Mouse (Mus musculus) kidney, postnatal 25 days (tissue): ENCODE results near the gene Emg1.

Experiments
- DNase-seq, 2 experiments: peaks; one replicate each; pipeline ENCODE4 v3.0.0; 2021; ENCODE audit warnings: mixed read lengths in 2 of 2

Emg1 gene

DNA sequence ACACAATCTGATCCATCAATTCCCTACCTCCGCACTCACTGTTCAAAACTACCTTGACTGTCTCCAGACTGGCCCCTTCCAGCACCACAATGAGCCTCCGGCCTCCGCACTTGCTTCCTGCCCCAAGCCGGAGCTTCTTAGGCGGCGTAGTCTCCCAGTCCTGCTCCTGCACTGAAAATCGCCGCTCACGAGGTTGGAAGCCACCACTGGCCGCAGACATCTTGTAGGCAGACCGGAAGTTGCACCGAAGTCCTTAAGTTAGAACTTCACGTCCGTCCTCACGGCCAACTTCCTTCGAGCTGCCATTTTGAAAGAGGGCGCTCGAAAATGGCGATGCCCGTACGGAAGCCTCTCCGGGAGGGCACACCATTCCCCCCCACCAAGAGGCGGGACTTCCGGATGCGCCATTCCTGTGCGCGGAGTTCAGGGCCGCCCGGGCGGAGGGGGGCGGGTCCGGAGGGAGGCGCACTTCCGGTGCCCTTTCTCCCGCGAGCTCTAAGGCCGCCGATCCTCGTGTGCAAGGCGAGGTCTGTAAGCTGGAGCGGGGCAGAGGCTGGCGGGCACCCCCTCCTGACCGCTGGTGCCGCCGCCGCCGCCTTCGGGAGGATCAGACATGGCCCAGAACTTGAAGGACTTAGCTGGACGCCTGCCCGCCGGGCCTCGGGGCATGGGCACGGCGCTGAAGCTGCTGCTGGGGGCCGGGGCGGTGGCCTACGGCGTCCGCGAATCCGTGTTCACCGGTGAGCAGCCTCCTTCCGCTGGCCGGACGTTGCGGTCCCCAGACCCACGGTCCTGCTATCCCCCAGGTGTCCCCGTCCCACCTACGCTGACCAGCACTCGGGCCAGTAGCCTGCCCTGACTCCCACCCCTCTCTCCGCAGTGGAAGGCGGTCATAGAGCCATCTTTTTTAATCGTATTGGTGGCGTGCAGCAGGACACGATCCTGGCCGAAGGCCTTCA is at the start of gene Emg1, which contains the start of gene Phb2:
TSS of gene Emg1 (minus strand) at position 355 of the 959 bp plus-strand sequence.
TSS of gene Phb2 (plus strand) at position 513 of the 959 bp plus-strand sequence.
- DNase-seq = peak; percentile 99

DNA sequence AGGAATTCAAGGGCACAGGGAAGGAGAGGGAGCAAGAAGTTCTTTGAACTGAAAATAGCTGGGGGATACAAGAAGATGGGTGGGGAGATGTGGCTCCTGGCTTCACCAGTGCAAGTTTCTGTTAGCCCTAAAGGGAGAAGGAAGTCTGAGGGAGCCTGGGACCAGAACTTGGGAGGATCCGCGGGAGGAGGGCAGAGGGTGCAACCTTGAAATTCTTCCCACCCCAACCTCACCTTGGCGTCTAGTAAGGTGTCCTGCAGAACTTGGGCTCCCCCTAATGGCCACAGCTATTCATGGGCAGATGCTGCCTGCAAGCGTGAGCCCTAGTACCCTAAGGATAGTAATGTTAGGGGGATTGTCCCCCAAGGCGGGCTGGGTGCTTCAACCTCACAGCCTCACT is 47.3 kb upstream of the Emg1 start:
- DNase-seq = peak; percentile 93 to 95

DNA sequence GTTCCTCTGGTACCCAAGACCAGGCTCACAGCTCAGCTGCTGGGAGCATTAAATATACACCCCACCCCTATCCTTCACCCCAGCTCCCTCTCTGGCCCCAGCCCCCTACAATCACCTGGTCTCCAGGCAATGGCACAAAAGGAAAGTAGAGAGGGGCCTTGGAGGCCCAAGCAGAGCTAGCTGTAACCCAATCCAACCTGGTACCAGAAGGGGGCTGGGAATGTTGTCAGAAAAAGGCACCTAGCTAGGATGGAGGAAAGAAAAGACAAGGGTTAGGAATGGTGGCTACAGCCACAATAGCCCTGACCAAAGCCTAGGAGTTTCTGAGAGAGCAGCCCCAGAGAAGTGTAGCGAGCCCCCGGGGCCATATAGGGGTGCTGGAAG is 46.9 kb upstream of the Emg1 start:
- DNase-seq = no peak

- DNase-seq = peak; percentile 53 to 68
These were observed 46.2 kb upstream of the Emg1 start for GRCm38 (mm10) chr6:124757909-124758848.

DNA sequence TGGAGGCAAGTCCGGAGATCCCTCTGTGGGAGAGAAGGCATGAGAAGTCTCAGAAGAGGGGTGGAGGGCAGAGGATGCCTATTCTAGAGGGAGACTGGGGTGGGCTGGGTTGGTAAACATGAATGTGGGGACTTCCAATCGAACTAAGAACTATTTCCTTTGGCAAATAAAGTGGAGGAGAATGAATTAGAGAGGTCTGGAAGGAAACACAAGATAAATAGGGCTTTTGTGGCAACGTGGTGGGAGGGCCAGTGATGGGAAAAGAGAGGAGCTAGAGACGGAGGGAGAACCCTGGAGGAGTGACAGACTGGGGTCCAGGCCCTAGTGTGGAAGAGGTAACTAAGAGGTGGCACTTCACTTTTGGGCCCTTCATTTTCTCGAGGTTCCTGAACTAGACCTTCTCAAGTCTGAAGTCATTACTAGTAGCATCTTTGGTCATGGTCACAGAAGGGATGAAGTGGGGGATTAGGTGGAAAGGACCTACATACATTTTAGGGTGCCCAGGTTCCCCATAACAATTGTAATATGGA is 45.4 kb upstream of the Emg1 start:
- no peak for DNase-seq

- DNase-seq = peak; percentile 88 to 94
These were observed 44.8 kb upstream of the Emg1 start for GRCm38 (mm10) chr6:124756652-124757350.

- DNase-seq = peak; percentile 77 to 91
These were observed 44.0 kb upstream of the Emg1 start, which contains the start of the genes Gm45234 and Atn1 for GRCm38 (mm10) chr6:124755831-124756595. Gene Gm45234, minus strand, starts transcription at chr6:124756021. Gene Atn1, minus strand, starts transcription at chr6:124756524.

- DNase-seq = no peak
These were observed 43.3 kb upstream of the Emg1 start for GRCm38 (mm10) chr6:124755306-124755705.

- no peak for DNase-seq
These were observed 41.9 kb upstream of the Emg1 start for GRCm38 (mm10) chr6:124753861-124754260.

DNA sequence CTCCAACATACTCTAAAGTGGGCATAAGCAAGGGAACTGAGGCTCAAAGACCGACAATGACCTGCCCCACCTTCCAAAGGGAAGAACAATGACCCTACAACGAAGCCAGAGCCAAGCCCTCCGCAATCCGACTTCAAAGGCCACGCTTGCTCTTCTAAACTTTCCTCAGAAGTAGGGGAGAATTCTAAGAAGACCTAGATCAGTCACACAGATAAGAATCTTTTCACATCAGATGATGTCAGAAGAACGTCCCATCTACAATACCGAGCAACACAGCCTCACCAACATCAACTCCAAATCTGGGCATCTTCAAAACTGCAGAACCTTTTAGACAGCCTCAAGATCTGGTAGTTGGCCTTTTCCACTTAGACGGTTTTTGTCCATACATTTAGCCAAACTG is 38.4 kb upstream of the Emg1 start:
- no peak for DNase-seq

DNA sequence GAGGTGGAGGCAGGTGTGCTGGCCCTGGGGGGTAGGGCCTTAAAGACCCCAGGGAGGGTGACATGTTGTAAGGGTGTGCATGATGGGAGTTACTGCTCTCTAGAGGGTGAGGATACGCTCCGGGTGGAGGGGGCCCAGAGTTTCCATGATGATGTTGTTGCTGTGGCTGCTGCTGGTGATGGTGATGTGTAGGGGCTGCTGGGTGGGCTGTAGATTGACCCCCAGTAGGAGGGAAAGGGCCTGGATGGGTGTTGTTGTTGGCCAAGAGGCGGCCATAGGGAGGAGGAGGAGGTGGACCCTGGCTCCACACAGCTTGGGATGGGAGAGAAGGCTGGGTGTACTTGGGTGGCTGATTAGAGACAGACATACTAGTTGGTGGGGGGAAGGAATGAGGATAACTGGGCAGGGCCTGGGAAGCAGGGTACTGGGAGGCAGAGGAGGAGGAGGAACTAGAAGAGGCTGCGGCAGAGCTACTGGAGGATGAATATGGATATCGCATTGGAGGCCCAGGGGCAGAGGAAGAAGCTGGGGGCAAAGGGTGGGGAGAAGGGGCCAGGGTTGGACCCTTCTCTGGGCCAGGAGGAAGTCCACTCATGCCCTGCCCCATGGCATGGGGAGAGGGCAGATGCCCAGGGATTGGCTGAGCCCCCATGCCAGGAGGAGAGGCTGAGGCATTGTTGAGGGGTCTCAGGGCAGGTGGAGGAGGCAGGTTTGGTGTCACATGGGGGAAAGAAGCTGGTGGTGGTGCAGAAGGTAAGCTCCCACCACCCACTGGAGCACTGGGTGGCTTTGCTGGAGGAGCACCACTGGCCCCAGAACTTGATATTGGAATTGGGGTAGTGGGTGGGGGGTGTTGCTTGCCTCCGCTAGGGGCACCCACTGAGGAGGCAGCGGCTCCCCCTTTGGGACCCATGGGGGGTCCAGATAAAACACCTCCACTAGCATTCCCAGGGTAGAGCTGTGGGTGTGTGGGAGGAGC is 35.0 kb upstream of the Emg1 start:
- peak in 1 of 2 experiments; percentile 39 for DNase-seq

DNA sequence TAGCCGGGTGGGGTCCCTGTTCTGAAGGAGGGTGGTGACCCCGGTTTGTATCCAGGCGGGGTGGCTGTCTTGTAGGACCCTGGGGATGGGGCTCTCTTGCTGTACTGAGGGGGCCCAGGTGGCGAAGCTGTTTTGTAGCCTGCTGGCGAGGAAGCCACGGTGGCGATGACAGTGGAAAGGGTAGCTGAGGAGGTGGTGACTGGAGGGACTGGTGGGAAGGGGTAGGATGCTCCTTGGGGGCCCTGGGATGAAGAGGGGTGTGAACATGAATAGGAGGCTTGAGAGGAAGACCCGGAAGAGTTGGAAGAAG is 34.3 kb upstream of the Emg1 start:
- DNase-seq = no peak

GRCm38 (mm10) chr6:124745490-124746295 is 33.7 kb upstream of the Emg1 start:
- peak; percentile 93 to 97 for DNase-seq

GRCm38 (mm10) chr6:124744755-124745321 is 32.9 kb upstream of the Emg1 start:
- DNase-seq = peak in 1 of 2 experiments; percentile 77

DNA sequence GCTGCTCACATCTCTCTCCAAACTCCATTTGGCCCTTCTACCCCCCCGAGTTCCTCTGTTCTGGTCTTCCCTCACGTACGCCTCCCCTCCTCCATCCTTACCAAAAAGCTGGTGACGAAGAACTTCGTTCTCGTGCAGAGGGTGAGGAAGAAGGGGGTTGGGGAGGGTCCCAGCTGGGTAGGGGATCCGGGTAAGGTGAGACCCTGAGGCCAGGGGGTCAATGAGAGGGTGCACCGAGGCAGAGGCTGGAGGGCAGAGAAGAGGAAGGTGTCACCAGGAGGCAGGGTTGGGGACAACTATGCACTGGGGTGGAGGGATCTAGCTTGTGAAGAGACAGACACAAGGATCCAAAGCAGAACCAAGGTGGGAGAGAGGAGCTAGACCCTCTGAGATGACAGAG is 31.7 kb upstream of the Emg1 start:
- DNase-seq = no peak

DNA sequence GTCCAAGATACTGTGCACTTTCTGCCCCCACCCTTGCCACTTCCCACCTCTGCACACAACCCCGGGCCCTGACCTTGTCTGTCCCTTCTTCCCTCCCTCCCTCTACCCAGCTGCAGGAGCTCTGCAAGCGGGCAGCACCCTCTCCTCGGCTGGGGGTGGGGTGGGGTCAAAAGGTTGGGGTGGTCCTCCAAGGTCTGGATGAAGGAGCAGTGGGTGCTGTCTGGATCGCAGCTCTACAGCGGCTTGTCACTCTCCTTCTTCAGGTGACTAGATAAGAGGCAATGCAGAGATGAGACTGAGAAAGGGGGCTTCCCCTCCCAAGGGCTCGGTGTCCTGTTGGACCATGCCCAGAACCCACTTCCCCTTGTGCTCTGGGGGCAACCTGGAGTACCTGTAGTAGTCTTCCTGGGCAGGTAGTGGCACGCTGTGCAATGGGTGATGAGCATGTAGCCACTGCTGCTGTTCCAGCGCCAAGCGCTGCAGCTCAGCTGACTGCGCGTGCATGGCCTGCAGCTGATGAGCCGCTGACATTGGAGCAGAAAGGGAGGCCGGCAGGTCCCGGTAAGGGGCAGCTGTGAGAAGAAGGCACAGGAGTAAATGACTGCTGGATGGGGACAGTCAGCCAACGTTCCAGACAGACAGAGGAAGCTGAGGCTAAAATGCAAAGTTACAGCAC is 31.0 kb upstream of the Emg1 start:
- no peak for DNase-seq

DNA sequence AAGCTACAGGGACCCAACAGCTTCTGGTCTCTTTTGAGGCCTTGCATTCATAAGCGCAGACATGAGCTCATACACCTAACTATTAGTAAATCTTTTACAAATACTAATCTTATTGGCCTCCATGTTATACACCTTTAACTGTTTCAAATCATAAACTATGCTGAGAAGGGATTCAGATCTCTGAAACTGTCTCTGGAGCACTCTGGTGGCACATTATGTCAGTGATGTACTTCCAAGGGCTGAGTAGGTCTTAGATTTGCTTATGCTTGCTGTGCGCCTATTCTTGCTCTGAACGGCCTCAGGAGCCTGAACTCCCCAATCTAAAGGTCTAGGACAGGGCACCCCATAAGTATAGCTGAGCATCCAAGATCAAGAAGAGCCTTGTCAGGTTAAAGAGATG is 29.9 kb upstream of the Emg1 start:
- DNase-seq = no peak
